Mouse (Mus musculus): ENCODE results near the gene Tsc22d2. TPM values are rescaled to one million over a fixed set of nuclear protein-coding genes. Genes with fewer than 3 reads are reported as not detected.

Gene Tsc22d2
- polyA plus RNA-seq (2015; fragmentation: Nextera tagmentation; extraction: Ambion mirVana) = 5.5 and 6.1 TPM in 2 replicates

DNA sequence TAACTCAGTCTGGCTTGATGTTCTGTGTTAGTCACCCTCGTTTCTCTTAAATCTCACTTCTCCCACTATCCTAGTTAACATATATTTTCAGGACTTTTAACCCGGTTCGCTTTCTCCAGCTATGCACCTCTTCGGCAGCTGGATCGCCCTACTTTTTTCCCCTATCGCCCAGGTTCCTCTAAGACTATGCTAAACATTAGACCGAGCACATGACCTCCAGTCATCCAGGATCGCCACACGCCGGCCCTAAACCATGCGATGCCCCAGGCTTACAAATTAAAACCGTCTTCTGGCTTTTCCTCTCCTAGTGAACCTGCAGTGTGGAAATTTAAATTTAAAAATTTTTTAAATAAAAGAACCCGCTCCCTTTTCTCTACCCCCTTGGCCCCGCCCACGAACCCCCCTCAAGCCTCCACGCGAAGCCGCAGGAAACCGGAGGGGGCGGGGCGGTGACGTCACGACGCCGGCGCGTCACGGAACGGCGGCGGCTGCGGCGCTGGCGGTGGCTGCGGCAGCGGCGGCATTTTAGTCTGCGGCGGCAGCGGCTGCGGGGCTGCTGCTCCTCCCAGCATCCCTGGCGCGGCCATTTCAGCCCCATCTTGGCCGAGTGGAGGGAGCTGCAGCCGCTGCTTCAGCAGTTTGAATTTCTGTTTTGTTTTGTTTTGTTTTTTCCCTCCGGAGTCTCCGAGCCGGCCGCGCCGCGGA, at the start of gene Tsc22d2:
Gene Tsc22d2, plus strand, starts transcription at position 482 of the 705 bp plus-strand sequence.
- Histone ChIP-seq H3K36me3 (replicated peaks; ENCODE audit: insufficient read depth, low read length) (no peaks in the 10 kb centered on the region), H3K27ac (ENCODE audit: low read depth) (peak within 1 kb of the TSS; percentile 99), H3K4me3 (ENCODE audit: low read depth, low read length) (peak within 1 kb of the TSS; percentile 92), H3K9me3 (ENCODE audit: low read length) (no peaks in the 10 kb centered on the region), H3K27me3 (ENCODE audit: insufficient read depth, low read length) (no peaks in the 10 kb centered on the region), H3K9ac (replicated peaks) (peak within 1 kb of the TSS; percentile 98), H3K4me1 (ENCODE audit: insufficient read depth) (peaks cover 7% of the 10 kb centered on the region), H3K4me2 (ENCODE audit: low read depth, low read length) (peak within 1 kb of the TSS; percentile 96)
- ATAC-seq = peak; percentile 66
- peak; percentile 98 for DNase-seq
- TF ChIP-seq EP300 (IDR thresholded peaks at IDR 0.05; ENCODE audit: low read depth) = peak; percentile 33; the same call in 1 of the 2 replicates
- TF ChIP-seq CTCF (IDR thresholded peaks at IDR 0.05; ENCODE audit: low read depth) = no peak
- WGBS (ENCODE audit: insufficient replicate concordance) = under 1% methylated on average over 52 of the region's 52 CpGs

DNA sequence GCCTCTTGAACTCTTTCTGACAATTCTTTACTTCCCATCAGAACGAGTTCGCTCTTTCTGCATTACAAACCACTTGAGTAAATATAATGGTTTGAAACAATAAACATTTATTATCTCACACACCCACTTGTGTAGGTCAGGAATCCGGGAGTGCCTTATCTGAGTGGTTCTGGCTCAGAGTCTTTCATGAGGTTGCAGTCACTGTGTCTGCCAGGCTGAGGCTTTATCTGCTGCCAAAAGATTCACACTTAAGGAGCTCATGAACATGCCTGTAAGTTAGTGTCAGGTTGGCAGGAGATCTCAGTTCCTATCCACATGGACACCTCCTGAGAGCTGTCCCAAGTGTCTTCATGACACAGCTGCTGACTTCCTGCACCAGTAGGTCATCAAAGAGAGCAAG, 47.8 kb upstream of the Tsc22d2 start:
- TF ChIP-seq EP300 (IDR thresholded peaks at IDR 0.05; ENCODE audit: low read depth) (no peak), CTCF (IDR thresholded peaks at IDR 0.05; ENCODE audit: low read depth) (no peak)
- no peak overlapping the region for H3K4me2 ChIP-seq (ENCODE audit: low read depth, low read length)
- ATAC-seq = no peak
- WGBS (ENCODE audit: insufficient replicate concordance) = 21% methylated on average over 3 of the region's 3 CpGs
- no peaks in the 10 kb centered on the region for H3K36me3 ChIP-seq (replicated peaks; ENCODE audit: insufficient read depth, low read length)
- no peaks in the 10 kb centered on the region for H3K9me3 ChIP-seq (ENCODE audit: low read length)
- DNase-seq = no peak
- H3K9ac ChIP-seq (replicated peaks) = no peak overlapping the region
- no peak overlapping the region for H3K4me3 ChIP-seq (ENCODE audit: low read depth, low read length)
- H3K27me3 ChIP-seq (ENCODE audit: insufficient read depth, low read length) = no peaks in the 10 kb centered on the region
- H3K27ac ChIP-seq (ENCODE audit: low read depth) = no peak overlapping the region
- peaks cover 2% of the 10 kb centered on the region; the same call in 1 of the 2 replicates for H3K4me1 ChIP-seq (ENCODE audit: insufficient read depth)

DNA sequence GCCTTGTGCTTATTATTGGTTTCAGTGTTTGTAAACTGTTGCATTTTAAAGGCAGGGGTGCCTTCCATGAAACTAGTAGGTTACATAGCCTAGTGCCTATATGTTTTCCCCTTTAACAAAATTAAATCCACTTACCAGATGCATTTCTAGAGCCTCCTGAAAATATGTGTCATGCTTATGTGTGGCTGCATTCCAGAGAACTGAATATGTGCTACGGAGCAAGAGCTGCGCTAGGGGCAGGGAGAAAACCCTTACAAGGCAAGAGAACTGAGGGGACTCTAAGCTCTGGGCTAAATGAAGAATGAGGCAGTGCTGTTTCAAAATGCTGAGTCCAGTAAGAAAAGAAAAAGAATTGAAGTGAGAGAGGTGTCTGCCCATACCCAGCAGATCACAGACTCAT, 43.7 kb upstream of the Tsc22d2 start:
- WGBS (ENCODE audit: insufficient replicate concordance) = 87% methylated on average over 2 of the region's 2 CpGs
- Histone ChIP-seq H3K36me3 (replicated peaks; ENCODE audit: insufficient read depth, low read length) (no peaks in the 10 kb centered on the region), H3K4me3 (ENCODE audit: low read depth, low read length) (no peak overlapping the region), H3K9me3 (ENCODE audit: low read length) (no peaks in the 10 kb centered on the region), H3K9ac (replicated peaks) (no peak overlapping the region), H3K4me2 (ENCODE audit: low read depth, low read length) (no peak overlapping the region), H3K27me3 (ENCODE audit: insufficient read depth, low read length) (no peaks in the 10 kb centered on the region), H3K4me1 (ENCODE audit: insufficient read depth) (peaks cover 7% of the 10 kb centered on the region; the same call in 1 of the 2 replicates), H3K27ac (ENCODE audit: low read depth) (no peak overlapping the region)
- no peak for ATAC-seq
- no peak for TF ChIP-seq CTCF (IDR thresholded peaks at IDR 0.05; ENCODE audit: low read depth)
- TF ChIP-seq EP300 (IDR thresholded peaks at IDR 0.05; ENCODE audit: low read depth) = no peak
- DNase-seq = no peak

DNA sequence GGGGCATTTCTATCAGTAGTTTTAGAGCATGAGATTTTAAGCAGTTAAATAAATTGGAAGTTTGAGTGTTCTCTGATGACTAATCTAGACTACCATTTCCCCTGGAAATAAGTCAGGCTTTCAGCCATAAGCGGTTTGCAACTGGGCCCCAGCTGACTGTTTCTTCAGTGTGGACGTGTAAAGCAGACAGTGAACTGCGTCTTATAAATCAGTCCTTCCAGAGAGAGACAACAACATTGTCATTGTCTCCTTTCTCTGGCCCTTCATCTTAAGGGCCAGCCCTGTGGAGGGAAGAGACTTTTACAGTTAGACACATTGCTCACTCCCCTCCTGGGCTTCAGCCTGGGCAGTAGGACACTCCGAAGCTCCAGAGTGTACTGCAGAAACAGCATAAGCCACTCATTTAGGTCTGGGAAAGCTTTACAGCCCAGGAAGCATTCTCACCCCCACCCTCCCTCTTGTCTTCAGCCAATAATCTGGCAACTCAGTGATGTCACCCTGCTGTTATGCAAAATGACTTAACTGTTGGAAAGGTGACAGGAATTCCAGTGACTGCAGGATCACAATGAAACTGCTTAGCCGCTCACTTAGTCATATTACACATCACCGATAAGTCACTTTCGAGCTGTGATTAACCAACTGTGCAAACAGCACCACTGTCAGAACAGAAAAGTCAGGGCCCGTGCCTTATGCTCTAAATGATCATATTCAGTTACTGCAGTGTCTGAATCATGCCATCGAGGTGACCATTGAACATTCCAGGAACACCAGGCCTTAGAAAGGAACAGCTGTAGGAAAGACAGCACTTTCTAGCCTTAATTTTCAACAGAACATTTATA, 42.2 kb upstream of the Tsc22d2 start:
- H3K9ac ChIP-seq (replicated peaks) = peak overlapping the region; percentile 48
- H3K4me3 ChIP-seq (ENCODE audit: low read depth, low read length) = peak overlapping the region; percentile 9; the same call in 1 of the 2 replicates
- no peaks in the 10 kb centered on the region for H3K36me3 ChIP-seq (replicated peaks; ENCODE audit: insufficient read depth, low read length)
- H3K27me3 ChIP-seq (ENCODE audit: insufficient read depth, low read length) = no peaks in the 10 kb centered on the region
- TF ChIP-seq CTCF (IDR thresholded peaks at IDR 0.05; ENCODE audit: low read depth) (no peak), EP300 (IDR thresholded peaks at IDR 0.05; ENCODE audit: low read depth) (peak; percentile 63; the same call in 1 of the 2 replicates)
- H3K9me3 ChIP-seq (ENCODE audit: low read length) = no peaks in the 10 kb centered on the region
- 32% methylated on average over 9 of the region's 9 CpGs for WGBS (ENCODE audit: insufficient replicate concordance)
- ATAC-seq = peak; percentile 96
- H3K4me1 ChIP-seq (ENCODE audit: insufficient read depth) = peaks cover 7% of the 10 kb centered on the region; the same call in 1 of the 2 replicates
- H3K27ac ChIP-seq (ENCODE audit: low read depth) = peak overlapping the region; percentile 84
- DNase-seq = peak; percentile 54
- peak overlapping the region; percentile 51 for H3K4me2 ChIP-seq (ENCODE audit: low read depth, low read length)

DNA sequence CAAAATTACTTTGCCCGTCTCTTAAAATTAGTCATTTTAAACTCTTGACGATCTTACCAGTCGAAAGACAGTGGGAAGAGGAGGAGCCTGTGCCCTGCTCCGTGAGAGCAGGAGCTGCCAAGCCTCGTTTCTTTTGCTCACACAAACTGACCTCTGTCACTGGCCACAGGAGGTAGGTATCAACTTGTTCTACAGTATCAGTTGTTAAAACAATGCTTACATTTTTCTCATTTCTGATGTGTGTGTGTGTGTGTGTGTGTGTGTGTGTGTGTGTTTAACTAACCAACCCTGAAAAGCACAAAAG, 41.7 kb upstream of the Tsc22d2 start:
- H3K27ac ChIP-seq (ENCODE audit: low read depth) = peak overlapping the region; percentile 75
- H3K9me3 ChIP-seq (ENCODE audit: low read length) = no peaks in the 10 kb centered on the region
- 0 out of 2 replicates have a peak overlapping the region, but pooled peaks have one; percentile 41 for H3K9ac ChIP-seq (replicated peaks)
- H3K4me3 ChIP-seq (ENCODE audit: low read depth, low read length) = peak overlapping the region; percentile 9; the same call in 1 of the 2 replicates
- H3K4me1 ChIP-seq (ENCODE audit: insufficient read depth) = peaks cover 7% of the 10 kb centered on the region; the same call in 1 of the 2 replicates
- H3K36me3 ChIP-seq (replicated peaks; ENCODE audit: insufficient read depth, low read length) = no peaks in the 10 kb centered on the region
- peak; percentile 64 for ATAC-seq
- H3K4me2 ChIP-seq (ENCODE audit: low read depth, low read length) = peak overlapping the region; percentile 51
- 12% methylated on average over 5 of the region's 5 CpGs for WGBS (ENCODE audit: insufficient replicate concordance)
- TF ChIP-seq EP300 (IDR thresholded peaks at IDR 0.05; ENCODE audit: low read depth) (no peak), CTCF (IDR thresholded peaks at IDR 0.05; ENCODE audit: low read depth) (no peak)
- no peak for DNase-seq
- H3K27me3 ChIP-seq (ENCODE audit: insufficient read depth, low read length) = no peaks in the 10 kb centered on the region

DNA sequence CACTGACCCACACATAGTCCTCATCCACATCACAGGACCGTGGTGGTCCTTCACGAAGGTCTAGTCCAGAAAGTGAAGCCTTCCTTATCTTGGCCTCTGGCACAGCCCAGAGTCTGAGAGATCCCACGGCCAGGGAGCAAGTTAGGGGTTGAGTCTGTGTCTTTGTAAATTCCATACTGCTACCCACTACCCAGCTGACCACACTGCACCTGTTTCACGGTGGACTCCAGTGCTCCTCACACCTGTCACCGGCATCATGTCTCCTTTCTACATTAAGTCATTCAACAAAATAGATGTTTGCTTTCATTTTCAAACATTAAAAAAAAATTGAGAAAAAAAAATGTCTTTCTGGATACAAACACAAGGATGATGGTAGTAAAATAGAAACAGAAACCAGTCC, 40.2 kb upstream of the Tsc22d2 start:
- no peak overlapping the region for H3K9ac ChIP-seq (replicated peaks)
- H3K27ac ChIP-seq (ENCODE audit: low read depth) = no peak overlapping the region
- no peak overlapping the region for H3K4me3 ChIP-seq (ENCODE audit: low read depth, low read length)
- no peak for TF ChIP-seq EP300 (IDR thresholded peaks at IDR 0.05; ENCODE audit: low read depth)
- no peak for TF ChIP-seq CTCF (IDR thresholded peaks at IDR 0.05; ENCODE audit: low read depth)
- ATAC-seq (no peak), DNase-seq (no peak)
- peaks cover 7% of the 10 kb centered on the region; the same call in 1 of the 2 replicates for H3K4me1 ChIP-seq (ENCODE audit: insufficient read depth)
- 85% methylated on average over 5 of the region's 5 CpGs for WGBS (ENCODE audit: insufficient replicate concordance)
- H3K27me3 ChIP-seq (ENCODE audit: insufficient read depth, low read length) = no peaks in the 10 kb centered on the region
- no peak overlapping the region for H3K4me2 ChIP-seq (ENCODE audit: low read depth, low read length)
- no peaks in the 10 kb centered on the region for H3K36me3 ChIP-seq (replicated peaks; ENCODE audit: insufficient read depth, low read length)
- H3K9me3 ChIP-seq (ENCODE audit: low read length) = no peaks in the 10 kb centered on the region

Data from liver, postnatal 0 days (tissue).